Mouse (Mus musculus) right cerebral cortex, postnatal 10 days (tissue): Measurements from ENCODE around the gene Lzts2.

Source experiments
- DNase-seq, 2 experiments: peaks; one replicate each; pipeline ENCODE4 v3.0.0; 2021; ENCODE audit warnings: low spot score in 2 of 2

Lzts2 gene

DNA sequence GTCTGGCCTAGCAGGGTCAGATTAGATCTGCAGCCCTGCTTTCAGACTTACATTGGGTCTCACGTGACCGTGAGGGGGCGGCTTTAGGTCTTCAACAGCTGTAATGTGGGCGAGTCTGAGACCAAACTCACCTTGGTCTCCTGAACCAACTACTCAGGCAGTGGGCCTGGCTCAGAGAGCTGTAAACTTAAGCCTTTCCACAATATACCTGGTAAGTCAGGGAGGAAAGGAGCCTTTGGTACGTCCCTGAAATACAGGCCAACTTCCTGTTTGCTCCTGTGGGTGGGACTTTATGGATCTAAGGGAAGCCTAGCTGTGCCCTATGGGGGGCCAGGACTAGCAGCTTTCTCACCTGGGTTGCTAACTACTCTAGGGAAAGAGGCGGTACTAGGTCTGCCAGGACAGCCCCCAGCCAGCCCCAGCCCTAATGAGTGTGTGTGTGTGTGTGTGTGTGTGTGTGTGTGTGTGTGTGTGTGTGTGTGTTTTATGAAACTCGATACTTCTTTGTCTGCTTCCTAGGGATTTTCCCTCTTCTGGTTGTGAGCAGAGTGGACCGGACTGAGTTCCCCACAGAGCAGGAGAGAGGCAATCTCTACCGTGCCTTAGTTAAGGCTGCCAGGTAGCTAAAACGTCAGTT is at the start of gene Lzts2:
TSS of gene Lzts2 (plus strand) at position 80 of the 637 bp plus-strand sequence.
- no peak for DNase-seq

DNA sequence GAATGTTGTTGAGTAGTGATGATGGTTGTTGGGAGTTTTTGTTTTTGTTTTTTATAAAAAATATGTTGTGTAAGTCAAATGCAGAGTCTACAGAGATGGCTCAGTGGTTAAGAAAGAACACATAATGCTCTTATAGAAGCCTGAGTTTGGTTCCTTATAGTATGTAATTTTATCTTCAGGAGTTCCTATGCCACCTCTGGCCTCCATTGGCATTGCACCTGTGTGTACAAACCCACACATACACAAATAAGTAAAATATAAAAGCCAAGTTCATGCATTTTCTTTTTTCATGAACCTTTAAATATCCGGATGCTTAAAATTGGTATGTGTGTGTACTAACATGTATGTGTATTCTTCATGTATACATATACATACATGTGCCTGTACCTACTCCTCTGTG is 48.2 kb upstream of the Lzts2 start:
- DNase-seq: no peak

DNA sequence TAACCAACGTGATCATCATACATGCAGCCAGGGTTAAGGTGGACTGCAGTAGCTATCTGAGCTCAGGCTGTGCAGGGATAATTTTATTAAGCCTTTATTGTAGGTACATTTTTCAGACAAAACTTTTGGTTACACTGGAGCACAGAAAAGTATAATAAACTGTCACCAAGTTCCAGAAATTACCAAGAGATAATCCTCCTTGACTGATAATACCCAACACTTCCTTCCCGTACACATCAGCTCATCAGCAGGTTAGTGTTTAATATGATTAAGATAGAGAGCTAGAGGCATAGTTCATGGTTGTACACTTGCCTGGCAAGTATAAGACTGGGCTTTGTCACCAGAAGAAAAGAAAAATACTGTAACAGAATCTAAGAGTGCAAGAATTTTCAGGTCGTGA is 45.9 kb upstream of the Lzts2 start:
- DNase-seq: no peak

DNA sequence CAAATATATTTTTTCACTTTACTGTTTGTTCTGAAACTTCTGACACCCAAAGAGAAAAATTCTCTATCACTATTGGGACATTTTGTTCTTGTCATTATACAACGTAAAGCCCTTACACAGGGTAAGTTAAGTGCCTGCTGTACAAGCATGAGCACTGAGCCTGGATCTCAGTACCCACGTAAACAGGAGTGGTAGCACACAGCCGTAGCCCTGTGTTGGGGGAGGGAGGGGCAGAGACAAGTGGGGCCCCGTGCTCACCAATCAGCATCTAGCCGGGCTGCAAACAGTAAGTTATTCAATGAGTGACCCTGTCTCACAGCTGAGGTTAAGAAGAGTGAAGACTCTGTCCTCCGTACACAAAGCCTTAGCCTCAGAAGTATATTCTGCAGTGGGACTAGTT is 37.6 kb upstream of the Lzts2 start:
- DNase-seq: no peak

DNA sequence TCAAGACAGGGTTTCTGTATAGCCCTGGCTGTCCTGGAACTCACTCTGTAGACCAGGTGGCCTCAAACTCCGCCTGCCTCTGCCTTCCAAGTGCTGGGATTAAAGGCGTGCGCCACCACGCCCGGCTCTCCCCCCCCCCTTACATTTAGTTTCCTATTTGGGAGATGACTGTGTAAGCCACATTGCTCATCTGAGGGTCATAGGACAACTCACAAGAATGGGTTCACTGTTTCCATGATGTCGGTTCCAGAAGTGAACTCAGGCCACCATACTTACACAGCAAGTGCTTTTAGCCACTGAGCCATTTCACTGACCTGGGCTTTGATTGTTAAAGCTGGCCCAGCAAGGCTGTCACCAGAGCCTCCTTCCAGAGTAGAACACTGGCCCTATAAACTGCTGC is 37.1 kb upstream of the Lzts2 start:
- no peak for DNase-seq

DNA sequence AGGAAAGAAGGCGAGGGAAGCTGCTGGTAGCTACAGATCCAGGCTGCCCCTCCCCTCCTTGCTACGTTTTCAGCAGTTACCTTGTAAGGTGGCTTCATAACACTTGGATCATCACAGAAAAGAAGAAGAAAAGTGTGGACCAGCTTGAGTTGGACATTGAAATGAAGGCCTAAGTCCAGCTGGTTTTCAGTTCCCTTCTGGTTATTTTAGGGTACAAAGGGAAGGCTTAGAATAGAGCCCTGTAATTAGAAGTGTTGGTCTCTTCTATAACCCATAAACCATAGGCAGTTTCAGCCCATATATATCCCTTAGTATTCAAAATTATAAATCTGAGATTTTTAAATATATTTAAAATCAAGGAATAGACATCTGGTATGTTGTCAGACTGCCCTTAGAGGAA is 33.4 kb upstream of the Lzts2 start:
- no peak for DNase-seq

DNA sequence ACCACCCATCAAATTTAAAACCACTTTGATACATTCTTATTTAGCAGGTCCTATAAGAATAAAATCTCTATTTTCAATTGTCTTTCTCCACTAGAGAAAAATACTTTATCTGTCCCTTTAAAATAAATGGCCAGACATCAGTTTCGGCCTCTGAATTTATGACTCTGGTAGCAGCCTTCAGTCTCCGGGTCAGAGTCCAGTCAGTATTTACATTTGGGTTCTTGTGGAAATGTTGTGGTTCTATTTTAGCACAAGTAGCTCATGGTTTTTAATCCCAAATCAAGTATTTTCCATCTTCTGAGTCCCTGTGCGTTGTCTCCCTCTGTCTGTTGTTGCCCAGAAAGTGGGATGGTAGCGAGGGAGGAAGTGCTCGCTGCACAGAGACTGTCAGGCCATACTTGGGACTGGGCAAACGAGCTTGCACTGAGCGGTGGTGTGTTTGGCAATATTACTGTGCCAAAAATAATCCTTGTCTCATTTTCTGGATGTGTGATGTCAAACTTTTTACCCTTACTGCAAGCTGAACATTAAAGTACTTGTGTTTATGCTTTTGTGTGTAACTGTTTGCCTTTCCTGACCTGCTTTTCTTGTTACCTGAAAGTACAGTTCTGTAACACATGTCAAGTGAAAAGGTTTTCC is 31.6 kb upstream of the Lzts2 start:
- no peak for DNase-seq

DNA sequence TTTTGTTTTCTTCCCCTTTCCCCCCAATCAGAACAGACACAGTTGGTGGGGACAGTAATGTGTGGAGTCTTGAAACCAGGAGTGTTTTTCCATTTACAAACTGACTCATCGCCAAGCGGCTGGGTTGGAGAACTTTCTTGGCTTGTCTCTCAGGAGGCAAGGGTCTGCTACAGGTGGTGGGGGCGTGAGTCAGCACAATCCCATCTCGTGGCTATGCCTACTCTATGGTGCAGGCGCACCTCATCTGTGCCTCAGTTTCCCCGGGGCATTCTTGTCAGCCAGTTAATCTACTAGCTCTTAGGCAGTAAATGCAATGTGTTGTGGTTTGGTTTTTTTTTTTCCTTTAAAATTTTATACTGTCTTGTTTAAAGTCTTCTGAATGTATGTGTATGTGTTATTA is 30.8 kb upstream of the Lzts2 start:
- DNase-seq: peak; percentile 24 to 38

DNA sequence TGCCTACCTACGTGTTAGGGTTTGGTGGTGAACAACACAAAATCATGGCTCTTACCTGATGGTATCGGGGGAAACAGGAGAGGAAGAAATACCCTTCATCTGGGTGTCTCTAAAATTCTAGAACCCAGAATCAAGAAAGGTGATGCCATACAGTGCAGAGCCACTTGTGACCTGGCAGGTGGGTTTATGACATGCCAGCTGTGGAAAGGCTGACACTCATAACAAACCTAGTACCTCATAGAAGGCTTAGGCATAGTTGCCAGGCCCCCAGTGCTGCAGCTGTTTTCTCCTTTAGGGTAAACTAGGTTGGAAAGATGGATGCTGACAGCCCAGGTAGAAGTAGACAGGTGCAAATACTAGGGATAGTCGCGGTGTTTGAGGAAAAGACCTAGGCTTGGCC is 29.8 kb upstream of the Lzts2 start:
- no peak for DNase-seq

DNA sequence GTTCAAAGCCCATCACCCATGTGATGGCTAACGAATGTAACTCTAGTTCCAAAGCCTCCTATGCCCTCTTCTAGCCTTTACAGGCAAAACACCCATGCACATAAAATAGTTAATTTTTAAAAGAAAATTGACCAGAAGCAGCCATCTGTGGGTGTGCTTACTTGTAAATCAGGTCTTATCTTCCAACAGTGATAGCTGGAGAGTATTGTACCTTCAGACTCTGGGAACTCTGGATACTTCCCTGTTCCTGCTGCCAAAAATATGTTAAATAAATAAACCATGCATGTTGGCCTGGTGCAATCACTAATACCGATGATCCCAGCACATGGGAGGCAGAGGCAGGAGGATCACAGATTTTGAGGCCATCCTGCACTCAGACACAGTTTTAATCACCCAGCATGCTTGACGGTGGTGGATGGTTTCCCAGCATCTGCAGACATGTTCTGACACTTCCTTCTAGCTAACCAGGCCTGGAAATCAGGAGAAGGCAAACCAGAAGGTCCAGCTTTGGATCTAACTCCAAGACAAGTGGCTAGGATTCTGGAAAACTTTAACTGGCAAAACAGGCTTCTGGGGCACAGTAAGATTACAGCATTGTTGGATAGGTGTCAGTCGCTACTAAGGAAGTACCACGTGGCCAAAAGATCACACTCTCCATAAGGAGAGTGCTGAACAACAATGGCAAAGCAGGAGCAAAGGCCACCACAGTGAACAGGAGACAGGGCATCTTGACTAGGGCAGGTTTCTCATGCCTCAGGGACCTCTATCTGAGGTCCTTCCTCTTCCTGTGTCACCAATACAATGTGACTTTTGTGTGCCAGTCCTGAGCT is 28.8 kb upstream of the Lzts2 start:
- DNase-seq: no peak

DNA sequence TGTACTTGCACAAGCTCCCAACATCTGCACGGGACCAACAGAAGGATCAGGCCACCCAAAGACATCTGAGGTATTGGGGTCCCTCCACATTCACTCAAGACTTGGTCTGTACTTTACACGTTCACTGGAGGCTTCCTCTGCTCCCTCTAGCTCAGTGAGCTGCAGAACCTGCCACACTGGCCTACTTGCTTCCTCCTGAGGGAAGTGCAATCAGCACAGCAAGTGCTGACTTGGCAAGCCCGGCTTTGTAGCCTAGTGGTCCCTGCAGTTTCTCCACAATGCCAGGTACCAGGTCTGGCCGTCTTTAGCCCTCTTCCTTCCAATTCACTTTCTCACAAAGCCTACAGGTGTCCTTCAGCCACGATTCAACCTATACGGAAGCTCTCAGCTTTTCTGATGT is 27.2 kb upstream of the Lzts2 start:
- DNase-seq: peak in 1 of 2 experiments; percentile 50

DNA sequence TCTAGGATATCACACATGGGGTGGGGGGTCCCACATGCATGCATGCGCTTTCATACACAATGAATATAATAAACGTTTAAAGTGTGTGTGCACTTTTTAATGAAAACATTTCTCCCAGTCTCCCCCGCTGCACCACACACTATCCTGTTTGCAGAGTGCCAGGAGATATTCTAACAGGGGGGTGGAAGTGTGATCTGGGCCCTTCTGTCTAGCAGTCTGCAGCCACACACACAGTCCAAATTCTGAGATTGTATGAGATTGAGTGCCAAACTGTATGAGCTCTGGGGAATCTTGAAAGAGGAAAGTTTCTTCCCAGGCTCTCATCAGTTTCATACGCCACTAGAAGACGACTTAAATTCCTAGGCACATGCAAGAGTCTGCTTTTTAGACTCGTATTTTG is 26.4 kb upstream of the Lzts2 start:
- DNase-seq: peak; percentile 61 to 71

DNA sequence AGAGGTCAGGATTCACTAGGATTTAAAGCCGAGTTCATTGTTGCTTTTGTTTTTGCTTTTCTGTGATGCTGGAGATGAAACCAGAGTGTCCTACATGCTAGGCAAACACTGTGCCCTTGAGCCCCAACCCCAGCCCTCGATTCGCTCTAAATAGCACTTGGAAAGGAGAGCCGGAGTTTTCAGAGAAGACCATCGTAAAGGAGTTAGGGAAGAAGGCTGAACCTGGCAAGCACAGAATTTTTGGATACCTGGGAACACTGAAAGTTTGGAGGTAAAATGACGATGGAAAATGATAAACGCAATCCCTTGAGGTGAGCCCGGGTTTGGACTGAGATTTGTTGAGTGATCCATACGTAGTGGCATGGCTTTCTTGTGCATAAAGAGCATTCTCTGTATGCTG is 25.9 kb upstream of the Lzts2 start:
- DNase-seq: peak in 1 of 2 experiments; percentile 29

DNA sequence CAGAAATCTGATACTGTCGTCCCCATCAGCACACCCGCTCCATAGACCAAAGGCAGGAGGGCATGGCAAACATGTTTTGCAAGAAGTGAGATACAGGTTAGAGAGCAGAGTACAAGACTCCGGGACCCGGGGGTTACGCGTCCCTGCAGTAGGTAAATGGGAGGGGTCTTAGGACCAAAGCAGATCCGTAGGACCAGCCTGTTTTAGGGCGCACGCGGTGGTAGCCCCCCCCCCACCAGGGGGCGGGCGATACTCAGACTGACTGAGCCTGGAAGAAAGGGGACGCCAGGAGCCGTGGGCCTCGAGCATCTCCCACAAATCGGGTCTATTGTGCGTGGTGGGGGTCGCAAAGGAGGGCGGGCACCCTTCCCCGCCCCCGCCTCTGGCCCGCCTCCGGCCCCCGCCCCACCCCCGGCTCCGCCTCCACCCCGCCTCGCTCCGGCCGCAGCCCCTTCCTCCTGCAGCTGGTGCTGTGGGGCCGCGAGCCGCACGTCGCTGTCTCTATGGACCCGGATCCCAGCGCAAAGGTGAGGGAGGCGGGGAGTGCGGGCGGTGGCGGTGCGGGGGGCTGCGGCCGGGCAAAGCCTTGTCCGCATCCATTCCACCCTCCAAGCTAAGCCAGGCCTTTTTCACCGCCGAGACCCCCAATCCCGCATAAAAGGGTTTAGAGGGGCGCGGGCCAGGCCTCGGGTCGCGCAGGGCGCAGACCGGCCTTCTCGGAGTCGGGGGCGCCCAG is 25.2 kb upstream of the Lzts2 start, which contains the start of gene Sema4g:
TSS of gene Sema4g (plus strand) at position 271 of the 736 bp plus-strand sequence.
- peak; percentile 65 to 70 for DNase-seq

DNA sequence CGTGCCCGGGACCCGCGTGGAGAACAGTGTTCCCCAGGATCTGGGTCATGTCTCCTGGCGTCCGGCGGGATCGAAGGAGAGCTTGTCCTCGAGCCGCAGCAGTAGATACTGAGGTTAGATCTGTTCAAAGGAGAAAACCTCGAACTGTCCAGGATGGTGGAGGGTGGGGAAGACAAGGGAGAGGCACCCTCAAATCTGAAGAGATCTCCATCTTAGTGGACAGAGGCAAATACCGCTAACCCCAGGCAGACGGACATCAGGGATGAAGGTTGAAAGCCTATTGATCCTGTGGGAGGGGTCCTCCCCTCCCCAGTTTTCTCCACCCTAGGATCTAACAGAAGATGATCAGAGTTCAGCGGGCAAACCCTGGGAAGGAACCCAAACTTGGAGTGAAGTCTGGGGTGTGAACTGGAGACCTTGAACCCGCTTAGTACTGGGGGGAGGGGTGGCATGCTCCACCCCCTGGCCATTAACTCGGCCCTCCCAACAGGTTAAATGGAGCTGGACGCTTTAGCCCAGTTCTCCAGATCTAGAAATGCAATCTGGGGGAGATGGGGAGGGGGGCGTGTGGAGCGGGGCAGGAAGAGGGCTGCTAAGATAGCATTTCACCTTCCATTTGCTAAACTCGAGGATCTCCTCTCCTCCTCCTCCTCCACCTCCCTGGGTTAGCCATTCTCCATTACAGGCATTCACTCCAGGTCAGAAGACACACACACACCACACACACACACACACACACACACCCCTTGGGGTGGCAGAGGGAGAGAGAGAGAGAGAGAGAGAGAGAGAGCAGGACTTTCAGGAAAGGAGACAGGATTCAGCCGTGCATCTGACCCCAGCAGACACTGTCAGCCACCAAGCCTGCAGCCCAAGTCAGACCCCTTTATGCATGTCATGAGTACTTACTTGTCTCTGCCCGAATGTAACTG is 24.4 kb upstream of the Lzts2 start:
- DNase-seq: peak in 1 of 2 experiments; percentile 44

DNA sequence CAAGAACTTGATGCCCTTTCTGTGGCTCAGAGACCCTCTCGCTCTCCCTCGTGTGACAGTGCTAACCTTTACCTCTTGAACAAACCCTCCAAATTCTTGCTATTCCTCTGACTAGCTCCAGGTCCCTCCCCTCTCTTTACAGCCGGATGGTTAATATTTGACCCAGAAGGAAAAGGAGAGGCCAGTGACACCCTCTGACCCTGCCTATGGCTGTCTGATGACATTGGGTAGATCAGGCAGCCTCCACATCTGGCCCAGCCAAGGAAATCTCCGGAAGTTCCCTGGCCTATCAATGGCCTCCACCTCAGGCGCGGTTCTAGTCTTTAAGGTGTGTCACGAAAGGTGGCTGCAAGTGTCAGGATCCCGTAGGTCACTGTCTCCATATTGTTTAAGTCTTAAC is 23.2 kb upstream of the Lzts2 start:
- DNase-seq: peak in 1 of 2 experiments; percentile 27

DNA sequence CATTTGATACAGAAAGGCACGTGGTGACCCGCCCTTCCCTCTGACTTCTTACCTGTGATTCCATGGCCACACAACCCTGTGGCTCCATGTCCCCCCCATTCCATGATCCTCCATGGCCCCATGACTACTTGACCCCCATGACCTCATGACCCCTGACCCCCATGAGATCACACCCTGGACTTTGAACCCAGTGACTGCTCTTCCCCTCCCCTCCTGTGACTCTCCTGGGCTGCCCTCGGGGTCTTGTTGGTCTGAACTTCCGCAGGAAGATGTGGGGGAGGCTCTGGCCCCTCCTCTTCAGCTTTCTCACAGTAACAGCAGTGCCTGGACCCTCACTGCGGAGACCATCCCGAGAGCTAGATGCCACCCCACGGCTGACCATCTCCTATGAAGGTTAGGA is 22.0 kb upstream of the Lzts2 start:
- peak in 1 of 2 experiments; percentile 42 for DNase-seq

DNA sequence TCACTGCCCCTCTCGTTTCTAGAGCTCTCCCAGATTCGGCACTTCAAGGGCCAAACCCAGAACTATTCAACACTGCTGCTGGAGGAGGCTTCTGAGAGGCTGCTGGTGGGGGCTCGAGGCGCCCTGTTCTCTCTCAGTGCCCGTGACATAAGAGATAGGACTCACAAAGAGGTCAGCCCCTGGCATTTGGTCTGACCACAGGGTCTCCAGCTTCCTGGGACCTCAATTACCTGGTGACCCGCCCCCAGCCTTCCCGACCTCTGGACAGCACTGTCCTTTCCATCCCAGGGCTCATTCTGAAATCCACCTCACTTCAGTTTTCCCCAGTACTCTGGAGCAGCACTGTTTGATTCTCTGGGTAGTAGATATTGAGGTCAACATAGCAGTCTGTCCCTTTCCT is 21.5 kb upstream of the Lzts2 start:
- DNase-seq: peak in 1 of 2 experiments; percentile 29

DNA sequence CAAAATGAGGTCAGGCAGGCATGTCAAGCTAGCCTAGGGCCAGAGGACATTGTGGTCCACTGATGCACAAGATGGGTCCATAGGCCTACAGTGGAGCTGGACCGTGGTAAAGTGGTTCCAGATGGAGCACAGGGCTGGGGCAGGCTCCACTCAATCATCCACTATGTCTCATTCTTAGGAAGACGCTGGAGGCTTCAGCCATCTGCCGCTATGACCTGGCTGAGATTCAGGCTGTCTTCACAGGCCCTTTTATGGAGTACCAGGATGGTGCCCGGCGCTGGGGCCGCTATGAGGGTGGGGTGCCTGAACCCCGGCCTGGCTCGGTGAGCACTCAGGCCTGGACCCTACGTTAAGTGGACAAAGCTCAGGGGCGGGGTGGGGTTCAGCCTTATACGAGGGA is 16.4 kb upstream of the Lzts2 start:
- peak in 1 of 2 experiments; percentile 30 for DNase-seq

DNA sequence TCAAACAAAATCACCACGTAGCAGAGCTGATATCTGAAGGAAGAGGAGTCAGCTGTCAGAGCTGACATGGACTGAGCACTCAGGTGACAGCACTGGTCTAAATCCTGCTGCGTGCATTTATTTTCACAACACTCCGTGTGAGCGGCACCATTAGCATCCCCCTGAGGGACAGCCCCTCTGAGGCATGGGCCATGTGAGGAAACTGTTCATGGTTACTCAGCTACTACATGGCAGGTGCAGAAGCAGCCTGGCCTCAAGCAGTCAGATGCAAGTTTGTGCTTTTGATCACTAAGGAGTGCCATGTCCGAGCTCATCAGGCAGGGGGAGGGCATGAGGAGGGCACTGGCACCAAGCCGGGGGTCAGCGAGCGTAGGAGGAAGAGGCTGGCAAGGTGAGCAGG is 14.6 kb upstream of the Lzts2 start:
- DNase-seq: no peak

DNA sequence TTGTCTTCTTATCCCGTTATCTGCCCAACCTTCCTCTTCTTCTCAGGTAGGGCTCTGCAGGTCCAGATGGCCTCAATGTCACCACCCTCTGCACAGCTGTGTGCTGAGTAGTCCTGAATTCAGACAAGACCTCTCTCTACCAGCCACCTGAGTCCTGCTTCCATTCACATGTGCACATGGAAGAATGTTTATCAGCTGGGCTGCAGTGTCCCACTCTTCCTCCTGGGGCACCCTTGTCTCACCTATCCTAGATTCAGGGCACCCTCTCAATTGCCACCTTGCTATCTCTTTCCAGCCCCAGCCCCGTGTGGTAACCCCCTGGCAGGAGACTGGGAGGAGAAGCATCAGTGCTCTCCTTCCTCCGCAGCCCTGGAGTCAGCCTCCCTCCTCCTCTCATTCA is 11.9 kb upstream of the Lzts2 start:
- DNase-seq: peak in 1 of 2 experiments; percentile 27
